Mouse (Mus musculus) CH12.LX (cell line): ENCODE data around the gene Gm44965. TPM values are rescaled to one million over a fixed set of nuclear protein-coding genes. Genes with fewer than 3 reads are reported as not detected.

ENCODE experiments used
- DNase-seq: peaks from one replicate; pipeline ENCODE4 v3.0.0-alpha.2; 2013; ENCODE audit errors: extremely low read depth
- H3K27ac ChIP-seq: 2 replicates; pipeline ENCODE4 v1.5.1; 2012; ENCODE audit warnings: low read depth, mild to moderate bottlenecking, control low read depth, moderate library complexity; ENCODE audit not compliant: insufficient read depth
- H3K27me3 ChIP-seq: replicated peaks from 2 replicates; pipeline ENCODE3; 2012; ENCODE audit warnings: inconsistent platforms
- H3K36me3 ChIP-seq, 2 experiments: replicated peaks in 1 of 2; 2 replicates each; pipeline versions ENCODE3 to v1.6.1; 2012; ENCODE audit warnings: inconsistent platforms in 1 of 2, low read length in 1 of 2, mild to moderate bottlenecking in 1 of 2, mixed read lengths in 1 of 2, moderate library complexity in 1 of 2; ENCODE audit not compliant: control insufficient read depth in 1 of 2, insufficient read depth in 1 of 2
- H3K4me1 ChIP-seq, 2 experiments: 2 replicates each; pipeline ENCODE4 v1.6.1; 2012; ENCODE audit warnings: inconsistent platforms in 1 of 2, moderate library complexity in 1 of 2; ENCODE audit not compliant: insufficient read depth in 2 of 2, control insufficient read depth in 1 of 2
- H3K4me2 ChIP-seq: 2 replicates; pipeline ENCODE4 v1.6.1; 2012; ENCODE audit warnings: low read depth, mild to moderate bottlenecking, control low read depth; ENCODE audit not compliant: poor library complexity, insufficient read depth, severe bottlenecking
- H3K4me3 ChIP-seq, 3 experiments: fragments of 150-350 bp in 1 of 3; sonication (generic) in 1 of 3; replicated peaks in 1 of 3; 2 replicates each; pipeline versions ENCODE3 to v1.5.1; 2011 to 2012; ENCODE audit warnings: low read depth in 2 of 3, low read length in 2 of 3, mild to moderate bottlenecking in 2 of 3, moderate library complexity in 2 of 3, control low read depth in 1 of 3, improper control_type of control experiment in 1 of 3, inconsistent platforms in 1 of 3, mixed read lengths in 1 of 3; ENCODE audit not compliant: poor library complexity in 1 of 3
- H3K79me2 ChIP-seq: replicated peaks from 2 replicates; pipeline ENCODE4 v1.6.1; 2012; ENCODE audit warnings: mild to moderate bottlenecking, moderate library complexity; ENCODE audit not compliant: control insufficient read depth, poor library complexity, insufficient read depth, severe bottlenecking; ENCODE audit errors: extremely low read depth
- H3K9ac ChIP-seq: 2 replicates; pipeline ENCODE4 v1.6.1; 2012; ENCODE audit warnings: low read depth, mild to moderate bottlenecking, control low read depth, moderate library complexity; ENCODE audit not compliant: insufficient read depth
- H3K9me3 ChIP-seq: replicated peaks from 2 replicates; pipeline ENCODE3; 2012; ENCODE audit warnings: low read length, inconsistent platforms, mixed read lengths
- CHD1 ChIP-seq: IDR thresholded peaks from 2 replicates; pipeline ENCODE4 v1.6.1; 2012; ENCODE audit warnings: low read depth, low read length, improper control_type of control experiment, inconsistent platforms
- CHD2 ChIP-seq: IDR thresholded peaks from 2 replicates; pipeline ENCODE4 v1.6.1; 2011; ENCODE audit warnings: low read length, improper control_type of control experiment
- EP300 ChIP-seq: IDR thresholded peaks from 2 replicates; pipeline ENCODE4 v1.6.1; 2011; ENCODE audit warnings: low read length, improper control_type of control experiment
- ETS1 ChIP-seq: conservative IDR thresholded peaks from 2 replicates; pipeline ENCODE4 v1.6.1; 2012; ENCODE audit warnings: low read depth, mild to moderate bottlenecking, inconsistent platforms, low read length, improper control_type of control experiment, moderate library complexity
- GABPA ChIP-seq: IDR thresholded peaks from 2 replicates; pipeline ENCODE4 v1.6.1; 2012; ENCODE audit warnings: low read depth, low read length, improper control_type of control experiment, inconsistent platforms; ENCODE audit not compliant: insufficient replicate concordance
- HCFC1 ChIP-seq: IDR thresholded peaks from 2 replicates; pipeline ENCODE4 v1.6.1; 2012; ENCODE audit warnings: low read depth, mild to moderate bottlenecking, inconsistent platforms, low read length, improper control_type of control experiment
- JUN ChIP-seq: IDR thresholded peaks from 2 replicates; pipeline ENCODE4 v1.6.1; 2011; ENCODE audit warnings: low read depth, mild to moderate bottlenecking, low read length, improper control_type of control experiment, moderate library complexity; ENCODE audit not compliant: insufficient read depth
- JUND ChIP-seq: conservative IDR thresholded peaks from 2 replicates; pipeline ENCODE4 v1.6.1; 2011; ENCODE audit warnings: low read depth, low read length, improper control_type of control experiment
- MAX ChIP-seq: IDR thresholded peaks from 2 replicates; pipeline ENCODE4 v1.6.1; 2011; ENCODE audit warnings: low read length, improper control_type of control experiment
- MAZ ChIP-seq: IDR thresholded peaks from 2 replicates; pipeline ENCODE4 v1.6.1; 2012; ENCODE audit warnings: low read depth, mild to moderate bottlenecking, inconsistent platforms, low read length, improper control_type of control experiment, moderate library complexity
- MXI1 ChIP-seq: IDR thresholded peaks from 2 replicates; pipeline ENCODE4 v1.6.1; 2011; ENCODE audit warnings: mild to moderate bottlenecking, low read depth, low read length, improper control_type of control experiment
- NELFE ChIP-seq: IDR thresholded peaks from 2 replicates; pipeline ENCODE4 v1.6.1; 2011; ENCODE audit warnings: low read depth, low read length, improper control_type of control experiment
- POLR2A ChIP-seq: IDR thresholded peaks from 2 replicates; pipeline ENCODE4 v1.6.1; 2011; ENCODE audit warnings: low read depth, mild to moderate bottlenecking, improper control_type of control experiment, low read length
- POLR2AphosphoS2 ChIP-seq: IDR thresholded peaks from 2 replicates; pipeline ENCODE4 v1.6.1; 2011; ENCODE audit warnings: low read depth, low read length, improper control_type of control experiment
- SIN3A ChIP-seq: IDR thresholded peaks from 2 replicates; pipeline ENCODE4 v1.6.1; 2012; ENCODE audit warnings: low read length, improper control_type of control experiment, inconsistent platforms
- UBTF ChIP-seq: IDR thresholded peaks from 2 replicates; pipeline ENCODE4 v1.6.1; 2012; ENCODE audit warnings: low read depth, mild to moderate bottlenecking, inconsistent platforms, low read length, improper control_type of control experiment, moderate library complexity
- USF2 ChIP-seq: conservative IDR thresholded peaks from 2 replicates; pipeline ENCODE4 v1.6.1; 2011; ENCODE audit warnings: low read depth, low read length, improper control_type of control experiment
- ZC3H11A ChIP-seq: IDR thresholded peaks from 2 replicates; pipeline ENCODE4 v1.6.1; 2012; ENCODE audit warnings: low read depth, mild to moderate bottlenecking, inconsistent platforms, low read length, improper control_type of control experiment
- ZKSCAN1 ChIP-seq: IDR thresholded peaks from 2 replicates; pipeline ENCODE4 v1.6.1; 2012; ENCODE audit warnings: low read depth, inconsistent platforms, low read length, improper control_type of control experiment, borderline replicate concordance
- ZNF384 ChIP-seq: IDR thresholded peaks from 2 replicates; pipeline ENCODE4 v1.6.1; 2012; ENCODE audit warnings: low read depth, low read length, improper control_type of control experiment, inconsistent platforms
- dilution Hi-C: fragments of 300-500 bp; cut with MboI; formaldehyde crosslinking; loops from 2 replicates; pipeline ENCODE4 v1.14.3; 2020; ENCODE audit warnings: low sequenced_read_pairs; ENCODE audit not compliant: extremely low pct_unique_long_range_greater_than_20kb, extremely low pct_ligation_motif_present
- in situ Hi-C: fragments of 300-500 bp; cut with MboI; formaldehyde crosslinking; loops from 3 replicates; pipeline ENCODE4 v1.14.3; 2019; ENCODE audit warnings: low sequenced_read_pairs, low pct_ligation_motif_present, low pct_unique_long_range_greater_than_20kb, mixed read lengths
- polyA plus RNA-seq: library from polyadenylated mRNA; unstranded; fragments of >175 nt; gene quantifications from 2 replicates; pipeline ENCODE4 v1.2.1, GENCODE M21; 2012; ENCODE audit warnings: low read depth; ENCODE audit not compliant: insufficient read length
- total RNA-seq, 2 experiments: library from RNA; depleted of rRNA; stranded (reverse); fragments of 300-350 nt in 1 of 2; fragments of >200 nt in 1 of 2; gene quantifications; 2 replicates each; pipeline ENCODE4 v1.2.3; 2012 to 2014

The Gm44965 gene
- total and polyA plus RNA-seq, 3 experiments = not detected

DNA sequence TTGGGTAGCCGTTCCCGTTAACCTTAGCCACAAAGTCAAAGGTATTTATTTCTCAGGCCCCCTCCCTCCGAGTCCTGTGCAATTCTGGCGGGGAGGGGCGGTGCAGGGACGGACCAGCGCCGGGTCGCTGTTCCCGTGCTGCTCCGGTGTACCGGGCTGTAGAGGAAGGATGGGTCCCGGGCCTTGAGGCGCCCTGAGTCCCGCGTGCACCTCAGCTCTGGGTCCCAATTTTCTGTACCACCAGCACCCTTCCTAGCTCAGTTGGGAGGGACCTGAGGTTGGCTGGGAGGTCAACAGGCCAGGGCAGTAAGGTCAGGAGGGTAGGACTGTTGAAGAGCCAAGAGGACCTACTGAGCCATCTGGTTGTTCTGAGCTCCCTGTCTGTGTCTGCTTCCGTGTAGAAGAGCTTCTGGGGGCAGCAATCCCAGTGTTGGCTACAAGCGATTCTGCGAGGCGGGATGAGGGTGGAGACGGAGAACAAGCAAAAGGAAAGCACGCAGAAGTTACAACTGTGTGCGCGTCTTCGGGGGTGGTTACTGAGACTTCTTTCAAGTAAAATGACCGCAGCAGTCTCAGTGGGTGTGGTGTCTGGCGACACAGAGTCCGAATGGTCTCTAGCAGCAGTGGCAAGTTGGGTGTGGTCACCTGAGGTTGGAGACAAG lies 8.5 kb downstream of the Gm44965 start:
- H3K4me1 ChIP-seq = peaks cover 4 to 31% of the 10 kb centered on the region in 2 experiments; a peak in 3 of 4 replicates
- H3K4me3 ChIP-seq = peak overlapping the region; percentile 74 to 86 (median 82)
- peak overlapping the region; percentile 2; the same call in 1 of the 2 replicates for H3K27ac ChIP-seq

DNA sequence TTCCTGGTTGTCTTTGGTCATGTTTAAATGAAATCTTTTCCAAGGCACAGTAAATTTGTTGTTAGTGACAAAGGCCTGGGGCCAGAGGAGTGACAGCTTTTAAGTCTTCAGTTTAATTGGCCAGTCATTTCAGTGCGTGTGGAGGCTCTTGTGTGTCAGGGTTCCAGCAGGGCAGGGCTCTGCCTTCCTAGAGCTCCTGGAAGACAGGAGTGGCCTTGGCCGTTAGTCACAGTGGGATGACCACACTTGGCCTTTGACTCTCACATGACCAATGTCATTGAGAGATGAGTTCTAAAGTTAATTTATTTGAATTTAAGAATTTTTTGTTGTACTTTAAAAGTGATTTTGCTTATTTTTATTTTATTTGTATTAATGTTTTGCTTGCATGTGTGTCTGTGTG lies 14.4 kb downstream of the Gm44965 start:
- Histone ChIP-seq H3K27ac (no peak overlapping the region), H3K9me3 (no peaks in the 10 kb centered on the region), H3K79me2 (no peaks in the 10 kb centered on the region), H3K9ac (no peak overlapping the region), H3K36me3 (peaks cover 5 to 45% of the 10 kb centered on the region in 2 experiments), H3K4me3 (no peak overlapping the region), H3K4me1 (peaks cover 0 to 9% of the 10 kb centered on the region in 2 experiments; a peak in 1 of 4 replicates), H3K27me3 (no peaks in the 10 kb centered on the region), H3K4me2 (no peak overlapping the region)
- in situ Hi-C loops = no loop called here
- TF ChIP-seq ZC3H11A (no peak), MAZ (no peak), USF2 (no peak), JUND (no peak), GABPA (no peak), ZKSCAN1 (no peak), ZNF384 (no peak), NELFE (no peak), ETS1 (no peak), EP300 (no peak), MAX (no peak), CHD1 (no peak), UBTF (no peak), JUN (no peak), CHD2 (no peak)
- DNase-seq = no peak
- dilution Hi-C loops = no loop called here

More for the DNA sequence above, 8.5 kb downstream of the Gm44965 start:
- no peak for DNase-seq
- in situ Hi-C loops (no loop called here), dilution Hi-C loops (no loop called here)
- no peaks in the 10 kb centered on the region for H3K9me3 ChIP-seq
- TF ChIP-seq HCFC1 (no peak), UBTF (peak; percentile 71; the same call in 1 of the 2 replicates), MXI1 (peak; percentile 27; the same call in 1 of the 2 replicates), MAZ (0 out of 2 replicates have a peak, but pooled peaks have one; percentile 26), SIN3A (peak; percentile 79), POLR2AphosphoS2 (0 out of 2 replicates have a peak, but pooled peaks have one; percentile 6), POLR2A (peak; percentile 67; the same call in 1 of the 2 replicates), ETS1 (no peak)
- peak overlapping the region; percentile 73 for H3K4me2 ChIP-seq
- H3K27me3 ChIP-seq = no peaks in the 10 kb centered on the region
- H3K36me3 ChIP-seq = peaks cover 14 to 35% of the 10 kb centered on the region in 2 experiments
- peak overlapping the region; percentile 33 for H3K9ac ChIP-seq
- H3K79me2 ChIP-seq = 0 out of 2 replicates have a peak, but pooled peaks cover 3% of the 10 kb centered on the region
